Mouse (Mus musculus): ENCODE data around the gene Xcl1. TPM values are rescaled to one million over a fixed set of nuclear protein-coding genes. Genes with fewer than 3 reads are reported as not detected.

Gene Xcl1
- polyA plus RNA-seq, 1 experiment from 2014 or later = not detected

DNA sequence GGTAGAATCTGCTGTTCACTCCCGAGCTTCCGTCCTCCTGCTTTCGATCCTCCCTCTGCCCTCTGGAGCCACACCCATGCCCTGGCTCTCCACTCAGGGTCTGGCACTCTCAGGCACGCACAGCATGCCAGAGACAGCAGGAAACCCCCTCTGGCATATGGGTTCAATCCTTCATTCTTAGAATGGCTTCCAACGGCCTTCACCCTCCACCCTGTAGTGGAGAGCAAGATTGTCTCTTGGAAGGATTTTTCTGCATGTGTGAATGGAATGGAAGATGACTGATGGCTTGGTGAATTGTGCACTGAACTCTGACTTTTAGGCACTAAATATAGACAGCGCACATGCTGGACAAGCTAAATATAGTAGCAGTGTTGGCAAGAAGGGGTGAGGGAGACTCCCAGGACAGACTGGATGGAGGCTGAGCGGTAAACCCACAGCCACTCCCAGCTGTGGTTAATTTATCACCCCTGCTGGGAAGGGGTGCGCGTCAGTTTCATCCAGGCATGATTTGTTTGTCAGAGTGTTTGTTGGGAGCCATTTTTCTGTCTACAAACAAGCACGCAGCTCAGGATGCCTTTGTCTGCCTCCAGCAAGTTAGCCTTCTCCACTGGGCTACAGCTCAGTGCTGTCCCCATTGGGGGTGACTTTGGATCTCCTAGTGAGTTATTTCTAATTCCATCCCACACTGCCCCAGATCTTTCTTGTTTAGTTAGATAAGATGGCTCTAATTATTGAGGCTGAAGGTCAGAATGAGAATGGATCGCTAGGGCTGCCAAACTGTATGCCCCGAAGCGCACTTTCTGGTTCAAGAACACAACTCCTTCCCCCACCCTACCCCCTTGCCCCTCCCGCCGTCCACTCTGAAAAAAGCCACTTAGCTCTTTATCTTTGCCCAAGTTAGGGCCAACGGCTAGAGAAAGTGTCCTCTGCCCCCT, 38.8 kb downstream of the Xcl1 start:
- Histone ChIP-seq H3K9ac (ENCODE audit: low read length) (no peak overlapping the region), H3K4me3 (ENCODE audit: low read depth, low read length) (no peak overlapping the region), H3K4me2 (no peak overlapping the region), H3K27me3 (ENCODE audit: control insufficient read depth, insufficient read depth, low read length) (no peaks in the 10 kb centered on the region), H3K4me1 (ENCODE audit: control insufficient read depth, insufficient read depth, low read length) (no peaks in the 10 kb centered on the region), H3K36me3 (ENCODE audit: control insufficient read depth, insufficient read depth, low read length) (no peaks in the 10 kb centered on the region), H3K9me3 (ENCODE audit: control insufficient read depth, low read length) (no peaks in the 10 kb centered on the region), H3K27ac (ENCODE audit: low read depth, low read length) (0 out of 2 replicates have a peak overlapping the region, but pooled peaks have one; percentile 37)
- no peak for ATAC-seq (ENCODE audit: low FRiP score)
- 70% methylated on average over 16 of the region's 16 CpGs for WGBS
- no peak for DNase-seq (ENCODE audit: low spot score, missing footprints)

DNA sequence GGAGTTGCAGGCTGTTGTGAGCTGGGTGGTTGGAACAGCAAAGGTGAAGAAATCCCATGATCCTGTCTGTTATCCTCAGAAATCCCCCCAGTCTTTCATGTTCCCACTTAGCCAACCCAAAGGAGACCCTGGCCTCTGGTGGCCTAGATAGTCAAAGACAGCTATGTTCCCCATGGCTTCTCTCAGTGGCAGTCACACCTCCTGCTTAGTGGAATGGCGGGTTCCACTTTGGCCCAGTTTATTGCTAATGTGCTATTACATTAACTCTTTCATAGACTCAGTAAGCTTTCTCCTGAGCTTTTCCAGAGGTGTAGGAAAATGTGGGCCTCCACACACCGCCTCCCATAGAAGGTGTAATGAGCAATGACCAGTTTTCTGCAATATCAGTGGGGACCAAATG, 39.5 kb downstream of the Xcl1 start:
- H3K9ac ChIP-seq (ENCODE audit: low read length) = no peak overlapping the region
- DNase-seq (ENCODE audit: low spot score, missing footprints) (no peak), ATAC-seq (ENCODE audit: low FRiP score) (no peak)
- no peaks in the 10 kb centered on the region for H3K27me3 ChIP-seq (ENCODE audit: control insufficient read depth, insufficient read depth, low read length)
- no peak overlapping the region for H3K4me3 ChIP-seq (ENCODE audit: low read depth, low read length)
- WGBS = 81% methylated on average over 2 of the region's 2 CpGs
- no peak overlapping the region for H3K27ac ChIP-seq (ENCODE audit: low read depth, low read length)
- H3K4me1 ChIP-seq (ENCODE audit: control insufficient read depth, insufficient read depth, low read length) = no peaks in the 10 kb centered on the region
- H3K4me2 ChIP-seq = no peak overlapping the region
- H3K9me3 ChIP-seq (ENCODE audit: control insufficient read depth, low read length) = no peaks in the 10 kb centered on the region
- no peaks in the 10 kb centered on the region for H3K36me3 ChIP-seq (ENCODE audit: control insufficient read depth, insufficient read depth, low read length)

DNA sequence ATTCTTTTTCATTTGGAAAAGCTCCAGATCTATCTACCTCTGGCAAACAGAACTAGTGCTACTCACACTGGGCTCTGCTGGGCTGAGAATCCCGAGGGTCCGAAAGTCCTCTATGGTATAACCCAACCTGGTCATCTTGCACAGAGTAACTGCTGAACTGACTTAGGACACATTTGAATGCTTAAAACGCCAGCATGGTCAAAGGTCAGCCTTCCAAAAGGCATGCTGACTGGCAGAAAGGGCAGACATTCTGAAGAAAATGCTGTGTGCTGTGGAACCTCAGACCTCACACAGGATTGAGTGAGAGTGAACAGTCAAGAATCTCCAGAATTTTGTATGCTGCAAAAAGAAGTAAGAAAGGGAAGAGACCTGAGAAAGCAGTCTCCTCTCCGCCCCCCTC, 45.0 kb downstream of the Xcl1 start:
- DNase-seq (ENCODE audit: low spot score, missing footprints) = no peak
- H3K4me3 ChIP-seq (ENCODE audit: low read depth, low read length) = no peak overlapping the region
- H3K9ac ChIP-seq (ENCODE audit: low read length) = no peak overlapping the region
- H3K4me1 ChIP-seq (ENCODE audit: control insufficient read depth, insufficient read depth, low read length) = no peaks in the 10 kb centered on the region
- no peak for ATAC-seq (ENCODE audit: low FRiP score)
- H3K4me2 ChIP-seq = no peak overlapping the region
- H3K9me3 ChIP-seq (ENCODE audit: control insufficient read depth, low read length) = no peaks in the 10 kb centered on the region
- H3K27me3 ChIP-seq (ENCODE audit: control insufficient read depth, insufficient read depth, low read length) = no peaks in the 10 kb centered on the region
- H3K36me3 ChIP-seq (ENCODE audit: control insufficient read depth, insufficient read depth, low read length) = no peaks in the 10 kb centered on the region
- 76% methylated on average over 4 of the region's 4 CpGs for WGBS
- no peak overlapping the region for H3K27ac ChIP-seq (ENCODE audit: low read depth, low read length)

DNA sequence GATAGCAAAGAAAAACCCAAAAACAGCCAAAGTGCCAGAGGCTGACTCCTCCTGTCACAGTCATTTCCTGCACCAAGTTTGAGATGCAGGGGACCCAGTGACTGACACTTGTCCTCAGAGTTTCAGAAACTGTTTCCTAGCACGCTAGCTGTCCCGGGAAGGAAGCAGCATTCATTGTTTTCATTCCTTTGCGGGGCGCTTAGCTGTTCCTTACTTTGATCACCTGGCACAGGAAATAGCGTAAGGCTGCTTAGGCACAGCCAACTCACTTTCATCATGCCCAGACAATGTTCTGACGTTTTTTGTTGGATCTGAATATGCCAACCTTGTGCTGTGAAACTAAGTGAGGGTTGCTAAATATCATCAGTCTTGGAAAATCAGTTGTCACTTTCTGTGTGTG, 46.8 kb downstream of the Xcl1 start:
- no peak for DNase-seq (ENCODE audit: low spot score, missing footprints)

DNA sequence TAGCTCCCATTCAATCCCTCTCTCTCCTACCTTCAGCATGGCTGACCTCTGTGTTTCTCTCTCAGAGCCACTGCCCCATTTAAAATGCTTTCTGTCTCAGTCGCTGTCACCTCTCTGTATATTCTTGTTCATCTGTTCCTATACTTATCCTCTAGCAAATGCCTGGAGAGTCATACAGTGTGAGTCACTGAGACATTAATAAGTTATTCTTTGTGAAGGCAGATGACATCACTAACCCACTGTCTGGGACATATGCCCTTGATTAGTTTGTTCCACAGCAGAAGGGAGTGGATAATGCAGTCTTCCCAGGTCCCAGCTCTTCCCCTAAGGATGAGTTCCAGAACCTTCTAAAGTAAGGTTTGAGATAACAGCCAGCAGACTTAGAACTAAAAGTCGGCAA, 47.6 kb downstream of the Xcl1 start:
- Histone ChIP-seq H3K9me3 (ENCODE audit: control insufficient read depth, low read length) (no peaks in the 10 kb centered on the region), H3K4me1 (ENCODE audit: control insufficient read depth, insufficient read depth, low read length) (no peaks in the 10 kb centered on the region), H3K4me2 (no peak overlapping the region), H3K27me3 (ENCODE audit: control insufficient read depth, insufficient read depth, low read length) (no peaks in the 10 kb centered on the region), H3K36me3 (ENCODE audit: control insufficient read depth, insufficient read depth, low read length) (no peaks in the 10 kb centered on the region), H3K27ac (ENCODE audit: low read depth, low read length) (no peak overlapping the region), H3K9ac (ENCODE audit: low read length) (no peak overlapping the region), H3K4me3 (ENCODE audit: low read depth, low read length) (no peak overlapping the region)
- no peak for DNase-seq (ENCODE audit: low spot score, missing footprints)
- no peak for ATAC-seq (ENCODE audit: low FRiP score)
- WGBS = 89% methylated on average over 2 of the region's 2 CpGs

More for the DNA sequence above, 46.8 kb downstream of the Xcl1 start:
- no peak overlapping the region for H3K4me3 ChIP-seq (ENCODE audit: low read depth, low read length)
- H3K27ac ChIP-seq (ENCODE audit: low read depth, low read length) = no peak overlapping the region
- no peaks in the 10 kb centered on the region for H3K9me3 ChIP-seq (ENCODE audit: control insufficient read depth, low read length)
- no peak overlapping the region for H3K9ac ChIP-seq (ENCODE audit: low read length)
- ATAC-seq (ENCODE audit: low FRiP score) = no peak
- WGBS = 75% methylated on average over 6 of the region's 6 CpGs
- no peaks in the 10 kb centered on the region for H3K36me3 ChIP-seq (ENCODE audit: control insufficient read depth, insufficient read depth, low read length)
- no peaks in the 10 kb centered on the region for H3K27me3 ChIP-seq (ENCODE audit: control insufficient read depth, insufficient read depth, low read length)
- no peaks in the 10 kb centered on the region for H3K4me1 ChIP-seq (ENCODE audit: control insufficient read depth, insufficient read depth, low read length)
- H3K4me2 ChIP-seq = no peak overlapping the region

DNA sequence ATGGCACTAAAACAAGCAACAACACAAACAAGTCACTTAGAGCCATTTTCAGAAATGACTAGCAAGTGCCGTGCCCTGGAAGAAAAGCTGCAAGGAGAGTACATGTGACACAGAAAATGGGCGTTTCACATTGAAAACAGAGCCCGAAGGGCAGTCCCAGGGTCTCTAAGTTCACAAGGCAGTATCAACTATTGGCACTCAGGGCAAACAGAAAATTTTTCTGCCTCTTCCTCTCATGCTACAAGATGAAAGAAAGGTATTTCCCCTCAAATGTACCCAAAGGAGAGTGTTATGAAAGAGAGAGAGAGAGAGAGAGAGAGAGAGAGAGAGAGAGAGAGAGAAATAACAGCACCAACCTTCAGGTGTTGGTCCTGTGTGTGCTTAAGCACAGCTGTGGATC, 53.4 kb downstream of the Xcl1 start:
- DNase-seq (ENCODE audit: low spot score, missing footprints) (no peak), ATAC-seq (ENCODE audit: low FRiP score) (no peak)
- H3K9ac ChIP-seq (ENCODE audit: low read length) = no peak overlapping the region
- no peaks in the 10 kb centered on the region for H3K27me3 ChIP-seq (ENCODE audit: control insufficient read depth, insufficient read depth, low read length)
- 79% methylated on average over 3 of the region's 3 CpGs for WGBS
- H3K36me3 ChIP-seq (ENCODE audit: control insufficient read depth, insufficient read depth, low read length) = no peaks in the 10 kb centered on the region
- no peaks in the 10 kb centered on the region for H3K9me3 ChIP-seq (ENCODE audit: control insufficient read depth, low read length)
- no peaks in the 10 kb centered on the region for H3K4me1 ChIP-seq (ENCODE audit: control insufficient read depth, insufficient read depth, low read length)
- H3K4me2 ChIP-seq = no peak overlapping the region
- no peak overlapping the region for H3K27ac ChIP-seq (ENCODE audit: low read depth, low read length)
- H3K4me3 ChIP-seq (ENCODE audit: low read depth, low read length) = no peak overlapping the region

Other genes starting within 250 kb of the Xcl1 start
- not detected in 2 replicates for gene Dpt, start 138.9 kb downstream of the Xcl1 start, polyA plus RNA-seq (2014; fragmentation: Nextera tagmentation; extraction: Ambion mirVana)
- gene Tbx19, start 225.2 kb upstream of the Xcl1 start, polyA plus RNA-seq (2014; fragmentation: Nextera tagmentation; extraction: Ambion mirVana) = not detected in 2 replicates

Measured in midbrain, embryonic 11.5 days (tissue).